Mouse (Mus musculus) forebrain, embryonic 10.5 days (tissue): ENCODE data around the gene Scamp5. TPM values are rescaled to one million over a fixed set of nuclear protein-coding genes. Genes with fewer than 3 reads are reported as not detected.

Source experiments
- DNase-seq: peaks from one replicate; pipeline ENCODE4 v3.0.0-alpha.2; 2017; ENCODE audit warnings: low spot score; ENCODE audit errors: extremely low spot score
- H3K27ac ChIP-seq: fragments of 300-500 bp; sonication (generic); 2 replicates; pipeline ENCODE4 v1.5.1; 2016; ENCODE audit warnings: mild to moderate bottlenecking
- H3K27me3 ChIP-seq: fragments of 300-500 bp; sonication (generic); 2 replicates; pipeline ENCODE4 v1.6.1; 2016; ENCODE audit warnings: mild to moderate bottlenecking; ENCODE audit not compliant: poor library complexity, severe bottlenecking
- H3K36me3 ChIP-seq: fragments of 300-500 bp; sonication (generic); replicated peaks from 2 replicates; pipeline ENCODE4 v1.6.1; 2016; ENCODE audit warnings: mild to moderate bottlenecking, moderate library complexity
- H3K4me1 ChIP-seq: fragments of 300-500 bp; sonication (generic); 2 replicates; pipeline ENCODE4 v1.6.1; 2016
- H3K4me3 ChIP-seq: fragments of 300-500 bp; sonication (generic); 2 replicates; pipeline ENCODE4 v1.5.1; 2016; ENCODE audit warnings: mild to moderate bottlenecking, moderate library complexity
- H3K9me3 ChIP-seq: fragments of 300-500 bp; sonication (generic); 2 replicates; pipeline ENCODE4 v1.6.1; 2016; ENCODE audit warnings: mild to moderate bottlenecking, moderate library complexity
- WGBS: fragments of 180-500 bp; shearing (Covaris S2); methylation state at CpG from one replicate; pipeline ENCODE4 v1.1.7; 2016; 5-methylcytosine and 5-hydroxymethylcytosine counted together
- polyA plus RNA-seq: library from polyadenylated mRNA; unstranded; fragments of >200 nt; fragmentation: Nextera tagmentation; extraction: Ambion mirVana; gene quantifications from 2 replicates; pipeline ENCODE4 v1.2.1, GENCODE M21; 2016

The Scamp5 gene
- polyA plus RNA-seq, 1 experiment from 2014 or later: 15.5 TPM

DNA sequence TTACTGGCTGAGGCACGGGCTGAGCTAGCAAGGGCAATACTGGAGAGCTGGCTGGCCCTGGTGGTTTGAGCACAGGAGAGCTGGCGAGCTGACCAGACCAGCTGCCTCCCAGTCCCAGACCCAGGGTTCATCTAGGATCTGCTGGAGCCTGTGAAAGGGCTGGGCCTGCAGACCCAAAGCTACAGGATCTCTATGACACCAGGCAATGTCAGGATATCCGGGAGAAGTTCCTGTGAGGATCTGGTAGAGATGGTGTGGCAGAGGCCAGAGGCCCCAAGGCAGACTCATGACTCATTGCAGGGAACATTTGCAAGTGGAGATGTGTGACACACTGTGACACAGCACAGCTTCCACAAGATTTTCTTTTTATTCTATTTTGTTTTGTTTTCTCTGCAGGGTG, 42.7 kb downstream of the Scamp5 start:
- Histone ChIP-seq H3K4me1 (peaks cover 33% of the 10 kb centered on the region), H3K9me3 (no peaks in the 10 kb centered on the region), H3K36me3 (peaks cover 8% of the 10 kb centered on the region), H3K4me3 (no peak overlapping the region), H3K27ac (0 out of 2 replicates have a peak overlapping the region, but pooled peaks have one; percentile 30), H3K27me3 (no peaks in the 10 kb centered on the region)
- WGBS: 83% methylated on average over 3 of the region's 3 CpGs
- DNase-seq: no peak

GRCm38 (mm10) chr9:57424066-57424465, 43.8 kb downstream of the Scamp5 start:
- H3K4me3 ChIP-seq: no peak overlapping the region
- WGBS: 83% methylated on average over 6 of the region's 6 CpGs
- peaks cover 28% of the 10 kb centered on the region for H3K4me1 ChIP-seq
- H3K27ac ChIP-seq: no peak overlapping the region
- H3K9me3 ChIP-seq: no peaks in the 10 kb centered on the region
- H3K27me3 ChIP-seq: no peaks in the 10 kb centered on the region
- no peak for DNase-seq
- peaks cover 11% of the 10 kb centered on the region for H3K36me3 ChIP-seq

GRCm38 (mm10) chr9:57421688-57422111, 46.2 kb downstream of the Scamp5 start:
- no peaks in the 10 kb centered on the region for H3K9me3 ChIP-seq
- no peaks in the 10 kb centered on the region for H3K27me3 ChIP-seq
- H3K4me3 ChIP-seq: no peak overlapping the region
- H3K4me1 ChIP-seq: peaks cover 11% of the 10 kb centered on the region
- H3K27ac ChIP-seq: 0 out of 2 replicates have a peak overlapping the region, but pooled peaks have one; percentile 56
- H3K36me3 ChIP-seq: peaks cover 14% of the 10 kb centered on the region
- DNase-seq: no peak
- 87% methylated on average over 5 of the region's 5 CpGs for WGBS

- peaks cover 14% of the 10 kb centered on the region for H3K36me3 ChIP-seq
- H3K27ac ChIP-seq: peak overlapping the region; percentile 72
- H3K27me3 ChIP-seq: no peaks in the 10 kb centered on the region
- 88% methylated on average over 9 of the region's 9 CpGs for WGBS
- no peaks in the 10 kb centered on the region for H3K9me3 ChIP-seq
- no peak for DNase-seq
- H3K4me3 ChIP-seq: no peak overlapping the region
- peaks cover 11% of the 10 kb centered on the region for H3K4me1 ChIP-seq
Observed at GRCm38 (mm10) chr9:57421121-57421571, 46.7 kb downstream of the Scamp5 start.

GRCm38 (mm10) chr9:57420321-57421120, 47.3 kb downstream of the Scamp5 start:
- 79% methylated on average over 20 of the region's 20 CpGs for WGBS

GRCm38 (mm10) chr9:57419521-57420267, 48.2 kb downstream of the Scamp5 start:
- Histone ChIP-seq H3K4me1 (peaks cover 11% of the 10 kb centered on the region), H3K9me3 (no peaks in the 10 kb centered on the region), H3K27me3 (no peaks in the 10 kb centered on the region), H3K4me3 (no peak overlapping the region), H3K27ac (no peak overlapping the region), H3K36me3 (peaks cover 18% of the 10 kb centered on the region)
- 89% methylated on average over 16 of the region's 16 CpGs for whole genome bisulfite sequencing
- no peak for DNase-seq

More at GRCm38 (mm10) chr9:57420321-57421120, 47.3 kb downstream of the Scamp5 start:
- Histone ChIP-seq H3K4me3 (no peak overlapping the region), H3K27me3 (no peaks in the 10 kb centered on the region), H3K9me3 (no peaks in the 10 kb centered on the region), H3K36me3 (peaks cover 14% of the 10 kb centered on the region), H3K27ac (peak overlapping the region; percentile 72), H3K4me1 (peaks cover 11% of the 10 kb centered on the region)
- DNase-seq: no peak

- WGBS: 88% methylated on average over 8 of the region's 8 CpGs
- Histone ChIP-seq H3K4me1 (peaks cover 11% of the 10 kb centered on the region), H3K9me3 (no peaks in the 10 kb centered on the region), H3K4me3 (no peak overlapping the region), H3K27ac (no peak overlapping the region), H3K27me3 (no peaks in the 10 kb centered on the region), H3K36me3 (peaks cover 26% of the 10 kb centered on the region)
- no peak for DNase-seq
Observed at GRCm38 (mm10) chr9:57417341-57417740, 50.5 kb downstream of the Scamp5 start.

DNA sequence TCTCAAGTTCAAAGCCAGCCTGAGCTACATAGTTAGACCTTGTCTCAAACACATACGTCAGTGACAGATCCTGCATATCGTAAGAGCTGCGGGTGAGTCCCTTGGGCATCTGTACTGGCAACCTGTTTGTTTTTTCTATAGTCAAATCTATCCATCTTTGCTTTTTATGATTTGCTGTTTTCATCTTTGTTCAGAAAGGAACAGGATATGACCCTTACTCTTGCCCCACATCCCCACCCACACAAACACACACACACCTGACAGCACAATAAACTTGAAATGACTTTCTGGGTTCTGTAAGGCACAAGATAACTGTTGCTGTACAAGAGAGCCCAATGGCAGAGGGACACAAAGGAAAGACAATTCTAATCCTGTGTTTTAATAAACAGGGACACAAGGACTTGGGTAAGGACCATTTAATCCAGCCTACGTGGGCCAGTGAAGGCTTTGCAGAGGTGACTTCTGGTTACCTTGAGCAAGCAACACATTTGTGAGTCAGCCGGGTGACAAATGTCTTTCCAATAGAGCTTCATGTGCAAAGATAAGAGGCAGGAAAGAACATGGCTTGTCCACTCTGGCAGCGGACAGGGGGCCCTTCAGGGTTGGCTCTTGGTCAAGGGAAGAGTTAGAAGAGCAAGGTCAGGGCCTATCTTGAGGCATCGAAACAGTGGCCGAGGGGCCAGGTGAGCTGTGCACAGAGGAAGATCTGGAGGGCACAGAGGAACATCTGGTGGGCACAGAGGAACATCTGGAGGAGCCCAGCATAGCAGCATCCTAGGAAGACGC, 60.5 kb downstream of the Scamp5 start:
- Histone ChIP-seq H3K27ac (no peak overlapping the region), H3K4me3 (no peak overlapping the region), H3K4me1 (no peaks in the 10 kb centered on the region), H3K27me3 (no peaks in the 10 kb centered on the region), H3K36me3 (no peaks in the 10 kb centered on the region), H3K9me3 (no peaks in the 10 kb centered on the region)
- WGBS: 91% methylated on average over 9 of the region's 9 CpGs
- no peak for DNase-seq

GRCm38 (mm10) chr9:57406395-57406794, 61.5 kb downstream of the Scamp5 start:
- DNase-seq: no peak
- no peak overlapping the region for H3K4me3 ChIP-seq
- H3K27me3 ChIP-seq: no peaks in the 10 kb centered on the region
- H3K36me3 ChIP-seq: no peaks in the 10 kb centered on the region
- H3K27ac ChIP-seq: no peak overlapping the region
- no peaks in the 10 kb centered on the region for H3K9me3 ChIP-seq
- H3K4me1 ChIP-seq: no peaks in the 10 kb centered on the region
- 92% methylated on average over 5 of the region's 5 CpGs for WGBS

- Histone ChIP-seq H3K9me3 (peaks cover 13% of the 10 kb centered on the region), H3K27me3 (no peaks in the 10 kb centered on the region), H3K36me3 (no peaks in the 10 kb centered on the region), H3K4me3 (no peak overlapping the region), H3K4me1 (no peaks in the 10 kb centered on the region), H3K27ac (no peak overlapping the region)
- DNase-seq: no peak
- 90% methylated on average over 5 of the region's 5 CpGs for WGBS
Observed at GRCm38 (mm10) chr9:57404036-57404435, 63.8 kb downstream of the Scamp5 start.

GRCm38 (mm10) chr9:57402318-57403251, 65.3 kb downstream of the Scamp5 start:
- Histone ChIP-seq H3K27me3 (no peaks in the 10 kb centered on the region), H3K4me1 (no peaks in the 10 kb centered on the region), H3K9me3 (peaks cover 19% of the 10 kb centered on the region), H3K4me3 (no peak overlapping the region), H3K36me3 (no peaks in the 10 kb centered on the region), H3K27ac (no peak overlapping the region)
- DNase-seq: no peak
- WGBS: 90% methylated on average over 15 of the region's 15 CpGs
